Mouse (Mus musculus): ENCODE data around the gene Map3k13. TPM values are rescaled to one million over a fixed set of nuclear protein-coding genes. Genes with fewer than 3 reads are reported as not detected.

Map3k13 gene
- polyA plus RNA-seq, 1 experiment from 2014 or later, result 0.65 TPM

DNA sequence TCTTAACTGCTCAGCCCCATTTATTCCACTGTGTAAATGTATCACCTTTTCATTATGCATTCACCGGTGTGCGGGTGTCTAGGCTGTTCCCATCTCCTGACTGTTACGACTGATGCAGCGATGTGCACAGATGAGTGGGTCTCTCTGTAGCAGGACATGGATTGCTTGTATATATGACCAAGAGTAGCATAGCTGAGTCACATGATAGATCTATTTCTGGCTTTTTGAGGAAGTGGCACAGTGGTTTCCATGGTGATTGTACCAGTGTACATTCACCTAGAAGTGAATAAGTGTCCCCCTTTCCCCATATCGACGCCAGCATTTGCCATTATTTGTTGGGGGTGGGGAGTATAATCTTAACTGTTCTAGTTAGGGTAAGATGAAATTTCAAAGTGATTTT is 119.2 kb downstream of the Map3k13 start:
- no peak overlapping the region for H3K4me2 ChIP-seq (replicated peaks)
- H3K4me1 ChIP-seq, result 0 out of 2 replicates have a peak, but pooled peaks cover 4% of the 10 kb centered on the region
- no peak overlapping the region for H3K9ac ChIP-seq
- no peak overlapping the region for H3K4me3 ChIP-seq (replicated peaks)
- 90% methylated on average over 6 of the region's 6 CpGs for WGBS
- H3K27me3 ChIP-seq, result no peaks in the 10 kb centered on the region
- ATAC-seq (ENCODE audit: insufficient number of reproducible peaks, low FRiP score, low TSS enrichment, low read depth), result no peak
- H3K27ac ChIP-seq (replicated peaks), result no peak overlapping the region
- H3K9me3 ChIP-seq (replicated peaks), result no peaks in the 10 kb centered on the region
- H3K36me3 ChIP-seq, result no peaks in the 10 kb centered on the region

DNA sequence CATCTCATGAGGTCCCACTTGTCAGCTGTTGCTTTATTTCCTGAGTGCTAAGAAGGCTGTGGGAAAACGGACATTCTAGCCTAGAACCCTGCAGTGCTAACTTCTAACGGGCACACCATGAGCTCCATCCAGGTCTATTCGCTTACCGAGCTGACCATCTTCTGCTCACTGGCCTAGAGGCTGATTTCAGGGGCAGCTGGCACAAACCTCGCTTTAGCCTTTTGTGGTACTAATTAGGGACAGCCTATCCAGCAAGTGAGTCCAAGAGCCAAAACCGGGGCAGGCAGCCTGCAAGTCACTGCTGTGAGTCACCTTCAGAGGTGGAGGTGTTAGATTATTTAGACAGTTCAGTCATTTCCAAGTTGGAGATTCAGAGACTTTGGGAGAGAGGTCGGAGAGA is 122.5 kb downstream of the Map3k13 start:
- 69% methylated on average over 7 of the region's 7 CpGs for WGBS
- H3K4me1 ChIP-seq, result 0 out of 2 replicates have a peak, but pooled peaks cover 4% of the 10 kb centered on the region
- no peak for ATAC-seq (ENCODE audit: insufficient number of reproducible peaks, low FRiP score, low TSS enrichment, low read depth)

GRCm38 (mm10) chr16:21928471-21928870 is 134.3 kb downstream of the Map3k13 start:
- no peak overlapping the region for H3K4me3 ChIP-seq (replicated peaks)
- no peak for ATAC-seq (ENCODE audit: insufficient number of reproducible peaks, low FRiP score, low TSS enrichment, low read depth)
- no peaks in the 10 kb centered on the region for H3K4me1 ChIP-seq
- no peaks in the 10 kb centered on the region for H3K9me3 ChIP-seq (replicated peaks)
- H3K27me3 ChIP-seq, result no peaks in the 10 kb centered on the region
- no peak overlapping the region for H3K27ac ChIP-seq (replicated peaks)
- WGBS, result 47% methylated on average over 13 of the region's 13 CpGs
- H3K36me3 ChIP-seq, result peaks cover 18% of the 10 kb centered on the region; the same call in 1 of the 2 replicates
- no peak overlapping the region for H3K4me2 ChIP-seq (replicated peaks)
- no peak overlapping the region for H3K9ac ChIP-seq

More for the DNA sequence above, 122.5 kb downstream of the Map3k13 start:
- Histone ChIP-seq H3K27me3 (no peaks in the 10 kb centered on the region), H3K27ac (replicated peaks) (no peak overlapping the region), H3K9ac (no peak overlapping the region), H3K4me2 (replicated peaks) (no peak overlapping the region), H3K9me3 (replicated peaks) (no peaks in the 10 kb centered on the region), H3K36me3 (no peaks in the 10 kb centered on the region), H3K4me3 (replicated peaks) (no peak overlapping the region)

- peak within 1 kb of the TSS; percentile 85 for H3K4me3 ChIP-seq (replicated peaks)
- peak within 1 kb of the TSS; percentile 68 for H3K9ac ChIP-seq
- H3K27ac ChIP-seq (replicated peaks), result peak within 1 kb of the TSS; percentile 81
- H3K4me2 ChIP-seq (replicated peaks), result peak within 1 kb of the TSS; percentile 87
- peaks cover 14% of the 10 kb centered on the region for H3K4me1 ChIP-seq
- under 1% methylated on average over 57 of the region's 63 CpGs for WGBS
- H3K27me3 ChIP-seq, result no peaks in the 10 kb centered on the region
- H3K9me3 ChIP-seq (replicated peaks), result no peaks in the 10 kb centered on the region
- no peaks in the 10 kb centered on the region for H3K36me3 ChIP-seq
- ATAC-seq (ENCODE audit: insufficient number of reproducible peaks, low FRiP score, low TSS enrichment, low read depth), result peak; percentile 94
Measured at GRCm38 (mm10) chr16:21946761-21947715, 152.9 kb downstream of the Map3k13 start, which contains the start of gene Tmem41a. TSS of gene Tmem41a (minus strand) at chr16:21947552.

DNA sequence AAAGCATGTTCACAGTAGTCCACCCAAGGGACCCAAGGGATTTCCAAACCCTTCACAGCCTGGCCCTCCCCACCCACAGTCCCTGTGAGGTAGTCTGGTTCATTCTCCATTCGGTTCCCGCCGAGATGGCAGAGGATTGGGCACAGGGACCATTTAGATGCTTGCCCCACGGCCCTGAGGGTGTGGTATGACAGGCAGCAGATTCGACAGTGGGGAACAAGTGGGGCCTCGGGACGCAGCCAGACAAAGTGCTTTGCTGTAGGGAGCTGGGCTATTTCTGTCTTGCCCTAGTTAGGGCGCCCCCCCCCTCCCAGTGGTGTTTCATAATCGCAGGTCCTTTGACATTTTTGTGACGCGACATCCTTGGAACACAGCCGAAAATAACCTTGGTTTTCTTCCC is 161.4 kb downstream of the Map3k13 start:
- no peak overlapping the region for H3K4me3 ChIP-seq (replicated peaks)
- ATAC-seq (ENCODE audit: insufficient number of reproducible peaks, low FRiP score, low TSS enrichment, low read depth), result no peak
- H3K4me2 ChIP-seq (replicated peaks), result no peak overlapping the region
- no peak overlapping the region for H3K27ac ChIP-seq (replicated peaks)
- H3K27me3 ChIP-seq, result no peaks in the 10 kb centered on the region
- H3K4me1 ChIP-seq, result peaks cover 6% of the 10 kb centered on the region; the same call in 1 of the 2 replicates
- H3K9ac ChIP-seq, result no peak overlapping the region
- H3K36me3 ChIP-seq, result no peaks in the 10 kb centered on the region
- WGBS, result 61% methylated on average over 12 of the region's 12 CpGs
- no peaks in the 10 kb centered on the region for H3K9me3 ChIP-seq (replicated peaks)

DNA sequence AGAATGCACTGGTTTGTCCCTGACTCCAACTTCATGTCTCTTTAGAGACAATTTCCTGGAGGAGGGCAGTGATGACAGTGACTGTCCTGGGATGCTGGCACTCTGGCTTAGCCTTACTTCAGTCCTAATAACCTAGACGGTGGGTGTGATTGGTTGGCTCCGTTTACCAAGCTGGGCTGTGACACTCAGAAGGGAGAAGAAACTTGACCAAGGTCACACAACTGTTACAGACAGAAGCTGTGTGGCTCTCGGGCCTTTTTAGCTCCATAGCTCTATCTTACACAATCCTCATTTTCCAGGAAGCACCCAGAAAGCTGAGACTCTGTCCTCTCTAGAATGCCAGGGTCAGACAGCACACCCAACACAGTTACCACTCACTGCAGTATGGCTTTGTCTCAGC is 171.4 kb downstream of the Map3k13 start:
- 78% methylated on average over 3 of the region's 3 CpGs for WGBS
- Histone ChIP-seq H3K9me3 (replicated peaks) (no peaks in the 10 kb centered on the region), H3K27me3 (no peaks in the 10 kb centered on the region)

GRCm38 (mm10) chr16:21969874-21970273 is 175.7 kb downstream of the Map3k13 start:
- WGBS, result 76% methylated on average over 5 of the region's 5 CpGs

More for the DNA sequence above, 171.4 kb downstream of the Map3k13 start:
- no peaks in the 10 kb centered on the region for H3K4me1 ChIP-seq
- H3K36me3 ChIP-seq, result no peaks in the 10 kb centered on the region
- no peak overlapping the region for H3K9ac ChIP-seq
- H3K27ac ChIP-seq (replicated peaks), result no peak overlapping the region
- H3K4me2 ChIP-seq (replicated peaks), result no peak overlapping the region
- no peak for ATAC-seq (ENCODE audit: insufficient number of reproducible peaks, low FRiP score, low TSS enrichment, low read depth)
- no peak overlapping the region for H3K4me3 ChIP-seq (replicated peaks)

GRCm38 (mm10) chr16:21970536-21970935 is 176.4 kb downstream of the Map3k13 start:
- Histone ChIP-seq H3K9ac (no peak overlapping the region), H3K4me3 (replicated peaks) (no peak overlapping the region), H3K27me3 (peaks cover 3% of the 10 kb centered on the region; the same call in 1 of the 2 replicates), H3K27ac (replicated peaks) (no peak overlapping the region), H3K4me1 (no peaks in the 10 kb centered on the region), H3K9me3 (replicated peaks) (no peaks in the 10 kb centered on the region), H3K4me2 (replicated peaks) (no peak overlapping the region), H3K36me3 (no peaks in the 10 kb centered on the region)
- 80% methylated on average over 6 of the region's 6 CpGs for WGBS
- ATAC-seq (ENCODE audit: insufficient number of reproducible peaks, low FRiP score, low TSS enrichment, low read depth), result no peak

More at GRCm38 (mm10) chr16:21969874-21970273, 175.7 kb downstream of the Map3k13 start:
- Histone ChIP-seq H3K36me3 (no peaks in the 10 kb centered on the region), H3K9ac (no peak overlapping the region), H3K4me2 (replicated peaks) (no peak overlapping the region), H3K4me1 (no peaks in the 10 kb centered on the region), H3K27ac (replicated peaks) (no peak overlapping the region), H3K27me3 (no peaks in the 10 kb centered on the region), H3K9me3 (replicated peaks) (no peaks in the 10 kb centered on the region), H3K4me3 (replicated peaks) (no peak overlapping the region)
- peak; percentile 39; the same call in 1 of the 2 replicates for ATAC-seq (ENCODE audit: insufficient number of reproducible peaks, low FRiP score, low TSS enrichment, low read depth)

GRCm38 (mm10) chr16:21971446-21971845 is 177.3 kb downstream of the Map3k13 start:
- Histone ChIP-seq H3K9me3 (replicated peaks) (no peaks in the 10 kb centered on the region), H3K4me1 (peaks cover 7% of the 10 kb centered on the region), H3K4me3 (replicated peaks) (no peak overlapping the region), H3K27ac (replicated peaks) (no peak overlapping the region), H3K36me3 (no peaks in the 10 kb centered on the region), H3K27me3 (peaks cover 3% of the 10 kb centered on the region; the same call in 1 of the 2 replicates), H3K4me2 (replicated peaks) (no peak overlapping the region), H3K9ac (no peak overlapping the region)
- WGBS, result 25% methylated on average over 4 of the region's 4 CpGs
- ATAC-seq (ENCODE audit: insufficient number of reproducible peaks, low FRiP score, low TSS enrichment, low read depth), result no peak

GRCm38 (mm10) chr16:21976203-21976602 is 182.1 kb downstream of the Map3k13 start:
- Histone ChIP-seq H3K27me3 (peaks cover 3% of the 10 kb centered on the region; the same call in 1 of the 2 replicates), H3K27ac (replicated peaks) (no peak overlapping the region), H3K4me2 (replicated peaks) (peak overlapping the region; percentile 26), H3K36me3 (no peaks in the 10 kb centered on the region), H3K4me3 (replicated peaks) (peak overlapping the region; percentile 15; the same call in 1 of the 2 replicates), H3K9ac (no peak overlapping the region), H3K9me3 (replicated peaks) (no peaks in the 10 kb centered on the region), H3K4me1 (peaks cover 8% of the 10 kb centered on the region)
- WGBS, result 3% methylated on average over 16 of the region's 16 CpGs
- ATAC-seq (ENCODE audit: insufficient number of reproducible peaks, low FRiP score, low TSS enrichment, low read depth), result no peak

GRCm38 (mm10) chr16:21977347-21977746 is 183.2 kb downstream of the Map3k13 start:
- Histone ChIP-seq H3K4me2 (replicated peaks) (no peak overlapping the region), H3K27ac (replicated peaks) (no peak overlapping the region), H3K9me3 (replicated peaks) (no peaks in the 10 kb centered on the region), H3K4me3 (replicated peaks) (no peak overlapping the region), H3K27me3 (peaks cover 3% of the 10 kb centered on the region; the same call in 1 of the 2 replicates), H3K4me1 (peaks cover 8% of the 10 kb centered on the region), H3K36me3 (no peaks in the 10 kb centered on the region), H3K9ac (no peak overlapping the region)
- no peak for ATAC-seq (ENCODE audit: insufficient number of reproducible peaks, low FRiP score, low TSS enrichment, low read depth)
- WGBS, result 45% methylated on average over 5 of the region's 5 CpGs
